Mouse (Mus musculus) kidney, postnatal 25 days (tissue): ENCODE data around the gene Fam178b.

ENCODE experiments used
- DNase-seq, 2 experiments: peaks; one replicate each; pipeline ENCODE4 v3.0.0; 2021; ENCODE audit warnings: mixed read lengths in 2 of 2

Fam178b gene

DNA sequence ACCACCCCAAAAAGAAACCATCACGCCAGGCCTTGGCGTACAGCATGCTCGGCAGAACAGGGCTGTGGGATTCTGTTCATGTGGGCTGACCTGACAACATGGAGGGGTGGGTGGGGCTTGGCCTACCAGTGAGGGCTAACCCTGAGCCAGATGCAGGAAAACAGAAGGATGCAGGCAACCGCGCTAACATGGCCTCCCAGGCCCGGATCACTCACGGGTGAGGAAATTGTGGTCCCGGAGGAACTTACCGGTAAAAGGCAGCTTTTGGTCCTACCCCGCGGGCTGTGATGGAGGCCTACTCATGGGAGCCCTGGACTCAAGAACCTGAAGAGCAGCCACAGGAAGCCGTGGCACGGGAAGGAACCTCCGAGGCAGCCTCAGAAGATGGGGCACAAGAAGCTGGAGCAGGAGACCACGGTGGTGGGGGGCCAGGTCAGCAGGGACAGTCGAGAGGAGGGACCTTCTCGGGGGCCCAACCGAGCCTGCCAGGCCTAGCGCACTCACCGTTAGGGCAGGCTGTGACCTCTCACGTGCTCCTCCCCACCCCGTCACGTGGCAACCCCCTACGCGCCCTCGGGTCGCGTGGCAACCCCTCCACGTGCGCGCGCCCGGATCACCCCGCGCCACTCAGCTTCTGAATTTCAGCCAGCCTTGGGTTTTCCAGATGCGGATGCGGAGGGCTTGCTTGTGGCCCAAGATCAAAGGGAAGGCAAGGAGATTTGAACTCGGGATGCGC is at the start of gene Fam178b:
TSS of gene Fam178b (minus strand) at position 564 of the 736 bp plus-strand sequence.
- DNase-seq, result no peak

DNA sequence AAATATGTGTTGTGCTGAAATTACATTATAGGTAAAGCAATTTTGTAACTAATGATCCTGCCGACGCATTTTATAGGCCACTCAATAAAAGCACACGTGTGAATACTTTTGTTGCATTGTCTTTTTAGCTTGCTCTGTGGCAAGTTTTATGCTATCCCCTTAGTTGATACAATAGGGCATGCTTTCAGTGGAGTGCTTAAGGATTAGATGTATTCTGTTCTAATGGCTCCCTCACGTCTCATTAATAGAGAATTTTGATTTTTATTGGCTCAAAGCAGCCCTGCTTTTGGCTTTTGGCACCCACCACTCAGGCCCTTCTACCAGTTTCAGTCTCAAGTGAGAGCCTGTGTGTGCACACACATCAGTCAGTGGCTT is 41.1 kb upstream of the Fam178b start:
- DNase-seq, result no peak

DNA sequence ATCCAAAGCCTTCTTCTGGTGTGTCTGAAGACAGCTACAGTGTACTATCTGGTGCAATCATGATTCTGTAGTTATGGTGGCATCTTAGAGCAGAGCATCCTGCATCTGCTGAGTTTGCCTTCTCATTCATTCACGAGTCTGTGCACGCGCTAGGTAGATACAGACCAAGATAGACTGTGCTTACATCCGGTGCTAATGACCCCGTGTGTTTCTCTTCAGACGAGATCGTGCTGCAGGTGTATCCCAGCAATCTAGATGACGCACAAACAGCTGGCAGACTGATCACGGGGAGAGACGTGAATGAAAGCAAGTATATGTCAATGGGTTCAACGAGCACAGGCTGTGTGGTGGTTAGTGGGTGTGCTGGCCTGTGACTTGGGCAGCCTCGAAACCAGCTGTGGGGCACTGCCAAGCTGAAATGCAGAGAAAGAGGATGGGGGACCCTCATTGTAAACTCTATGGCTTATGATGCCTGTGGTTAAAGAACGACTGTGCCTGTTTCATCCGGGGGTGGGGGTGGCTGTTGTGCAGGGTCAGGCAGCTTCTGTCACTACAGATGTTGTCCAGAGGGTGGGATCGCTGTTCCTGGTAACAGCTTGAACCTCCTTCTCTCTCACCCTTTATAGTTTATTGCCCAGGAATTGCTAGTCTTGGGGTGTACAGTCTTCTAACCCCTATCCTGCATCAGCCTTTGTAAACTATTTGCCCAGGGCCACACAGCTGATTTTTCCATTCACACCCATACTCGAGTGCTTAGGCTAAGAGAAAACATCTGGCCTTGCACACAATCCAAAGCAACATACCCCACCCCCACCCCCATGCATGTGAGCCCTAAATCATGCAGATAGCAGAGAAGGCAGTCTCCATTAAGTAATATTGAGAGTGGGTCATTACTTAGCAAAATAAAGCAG is 40.4 kb upstream of the Fam178b start:
- DNase-seq, result peak in 1 of 2 experiments; percentile 21

DNA sequence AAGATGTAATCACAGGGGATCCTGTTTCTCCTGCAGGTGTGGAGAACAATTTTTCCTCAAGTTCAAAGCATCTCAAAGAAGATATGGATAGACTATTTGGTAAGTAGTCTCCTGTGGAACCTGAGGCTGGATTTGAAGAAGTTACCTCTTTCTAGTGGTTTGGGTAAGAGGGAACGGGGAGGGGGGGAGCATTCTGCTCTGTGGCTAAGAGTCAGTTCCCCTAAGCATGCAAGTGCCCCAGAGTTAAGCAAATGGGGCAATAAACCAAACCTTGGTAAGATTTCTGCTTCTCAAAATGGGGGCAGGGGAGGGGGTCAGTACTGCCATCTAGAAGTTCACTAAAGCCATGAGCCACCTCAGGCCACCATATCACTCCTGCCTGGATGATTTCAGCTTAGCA is 35.8 kb upstream of the Fam178b start:
- DNase-seq, result no peak

DNA sequence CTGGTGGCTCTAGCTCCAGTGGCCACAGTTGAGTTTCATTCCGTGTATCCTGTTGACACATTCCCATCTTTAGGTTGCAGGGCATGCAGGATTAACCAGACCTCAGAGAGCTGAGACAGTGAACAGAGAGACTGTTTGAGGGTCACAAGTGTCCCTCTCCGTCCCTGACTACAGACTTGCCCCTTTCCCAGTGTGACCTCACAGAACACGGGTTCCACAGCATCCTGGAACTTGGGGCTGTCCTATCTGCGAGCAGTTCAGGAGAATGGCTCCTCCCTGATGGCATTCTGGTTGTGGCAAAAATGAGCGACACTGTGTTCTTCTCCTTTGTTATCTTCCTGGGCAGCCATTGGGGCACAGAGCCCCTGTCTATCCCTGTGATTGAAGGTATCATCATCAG is 31.3 kb upstream of the Fam178b start, which contains the start of gene Actr1b:
TSS of gene Actr1b (minus strand) at position 112 of the 400 bp plus-strand sequence.
- no peak for DNase-seq

DNA sequence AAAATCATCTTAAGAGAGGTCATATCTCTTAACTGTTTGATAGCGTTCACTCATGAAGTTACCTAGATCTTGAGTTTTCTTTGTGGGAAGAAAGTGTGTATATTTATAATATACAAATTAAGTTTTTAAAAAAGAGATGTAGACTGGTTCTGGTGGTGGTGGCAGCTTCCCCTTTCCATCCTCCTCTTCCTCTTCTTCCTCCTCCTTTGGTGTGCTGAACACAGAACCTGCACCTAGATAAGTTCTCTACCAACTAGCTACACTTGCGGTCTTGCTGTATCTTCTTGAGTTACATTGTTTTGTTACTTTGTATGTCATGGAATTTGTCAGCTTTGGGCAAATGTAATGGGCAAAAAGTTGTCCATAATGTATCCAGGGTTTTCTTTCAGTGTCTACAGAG is 28.1 kb upstream of the Fam178b start:
- no peak for DNase-seq

DNA sequence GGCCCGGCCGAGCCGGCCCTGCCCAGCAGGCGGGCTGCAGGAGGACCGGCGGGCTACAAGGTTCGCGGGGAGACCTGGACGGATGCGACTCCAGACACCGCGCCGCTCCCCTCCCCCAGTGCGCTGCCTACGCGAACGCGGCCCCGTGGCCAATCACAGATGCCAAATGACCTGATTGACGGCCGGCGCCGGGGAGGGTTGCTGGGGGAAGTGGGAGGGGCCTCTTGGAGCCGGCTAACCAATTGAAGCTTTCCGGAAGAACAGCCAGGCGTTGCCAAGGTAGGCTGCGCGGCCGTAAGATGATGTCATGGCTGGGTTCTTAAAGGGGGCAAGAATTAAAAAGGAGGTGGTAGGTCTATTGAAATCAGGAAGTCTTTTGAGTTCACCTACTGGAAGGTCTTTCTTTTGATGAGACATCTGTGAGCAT is 26.9 kb upstream of the Fam178b start, which contains the start of gene 4933424G06Rik:
TSS of gene 4933424G06Rik (plus strand) at position 296 of the 427 bp plus-strand sequence.
- peak; percentile 99 for DNase-seq

DNA sequence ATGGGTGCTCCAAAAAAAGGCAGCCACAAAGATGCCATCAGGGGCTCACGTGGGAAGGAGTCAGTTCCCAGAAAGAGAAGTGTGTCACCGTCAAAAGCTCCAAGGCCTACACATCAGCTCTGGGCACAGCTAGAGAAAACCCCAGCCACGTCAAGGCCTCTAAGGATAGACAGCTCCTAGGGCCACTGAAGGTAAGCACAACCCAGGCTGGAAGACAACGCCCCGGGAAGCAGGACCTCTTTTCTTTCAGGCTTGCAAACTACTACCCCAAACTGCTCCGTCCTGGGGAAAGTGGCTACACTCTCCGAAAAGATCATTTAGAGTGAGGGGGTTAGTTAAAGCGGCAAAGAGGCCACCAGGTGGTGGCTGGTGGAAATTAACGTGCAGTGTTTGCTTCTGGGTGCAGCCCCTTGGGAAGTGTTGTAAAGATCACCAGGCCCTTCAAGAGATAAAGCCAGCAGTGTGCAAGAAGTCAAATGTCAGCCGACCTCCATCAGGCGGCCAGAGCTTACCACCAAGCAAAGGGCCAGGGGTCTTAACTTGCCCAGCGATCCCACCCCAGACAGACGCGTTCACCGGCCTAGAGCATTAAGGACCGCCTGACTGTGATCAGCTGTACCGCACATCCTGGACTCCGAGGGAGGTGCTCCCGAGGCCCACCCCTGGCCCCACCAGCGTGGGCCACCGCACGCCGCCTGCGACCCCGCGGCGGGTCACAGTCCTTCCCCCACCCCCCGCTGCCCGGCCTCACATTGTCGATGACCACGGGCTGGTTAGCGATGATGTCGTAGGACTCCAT is 26.3 kb upstream of the Fam178b start:
- DNase-seq, result peak; percentile 32 to 54

DNA sequence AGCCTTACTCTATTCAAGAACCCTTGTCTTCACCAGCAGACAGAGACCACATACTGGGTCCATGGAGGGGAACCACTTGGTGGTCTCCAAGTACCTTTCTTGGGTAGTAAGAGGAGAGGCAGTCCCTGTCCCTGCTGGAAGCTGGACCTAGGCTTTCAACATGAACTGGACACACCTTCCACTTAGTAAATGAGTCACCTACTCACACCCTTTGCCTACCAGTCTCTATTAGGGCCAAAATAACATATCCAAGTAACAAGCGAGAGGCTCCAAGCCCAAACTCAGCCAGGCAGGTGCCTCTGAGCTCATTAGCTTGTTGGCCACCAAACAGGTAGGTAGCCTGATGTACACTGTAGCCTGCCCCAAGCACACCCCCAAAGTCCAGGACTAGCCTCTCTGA is 25.6 kb upstream of the Fam178b start:
- DNase-seq, result no peak

DNA sequence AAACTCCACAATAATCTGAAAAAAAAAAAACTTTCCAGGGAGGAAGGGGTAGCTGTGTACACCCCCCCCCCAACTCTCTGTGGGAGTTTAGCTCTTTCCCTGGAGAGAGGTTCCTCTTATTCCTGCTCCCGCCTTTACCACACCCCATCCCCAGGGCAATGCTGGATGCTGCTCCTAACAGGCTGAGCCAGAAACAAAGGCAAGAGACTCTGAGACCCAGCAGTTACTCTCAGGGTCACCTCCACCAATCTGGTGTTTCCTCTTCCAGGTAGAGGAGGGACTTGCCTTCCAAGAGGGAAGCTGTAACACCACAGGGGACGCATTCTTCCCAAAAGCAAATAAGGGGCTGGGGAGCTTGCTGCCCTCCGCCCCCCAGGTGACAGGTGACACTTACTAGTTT is 24.8 kb upstream of the Fam178b start:
- no peak for DNase-seq

DNA sequence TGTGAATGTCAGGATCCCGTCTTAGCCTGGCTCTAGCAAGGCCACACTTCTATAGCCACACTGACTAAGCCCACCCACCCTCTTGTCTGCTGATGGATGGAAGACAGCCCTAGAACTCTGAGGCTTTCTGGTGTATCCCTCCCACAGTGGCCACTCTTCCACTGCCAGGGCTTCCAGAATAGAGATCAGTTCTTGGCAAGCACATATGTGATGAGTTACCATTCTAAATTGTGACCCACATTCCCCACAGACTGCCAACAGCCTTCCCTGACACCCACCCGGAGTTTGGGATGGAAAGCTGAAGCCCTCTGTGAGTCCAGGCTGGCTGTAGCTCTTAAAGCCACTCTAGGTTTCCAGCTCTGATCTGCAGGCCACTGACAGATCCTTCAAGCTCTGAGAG is 24.2 kb upstream of the Fam178b start:
- DNase-seq, result no peak

DNA sequence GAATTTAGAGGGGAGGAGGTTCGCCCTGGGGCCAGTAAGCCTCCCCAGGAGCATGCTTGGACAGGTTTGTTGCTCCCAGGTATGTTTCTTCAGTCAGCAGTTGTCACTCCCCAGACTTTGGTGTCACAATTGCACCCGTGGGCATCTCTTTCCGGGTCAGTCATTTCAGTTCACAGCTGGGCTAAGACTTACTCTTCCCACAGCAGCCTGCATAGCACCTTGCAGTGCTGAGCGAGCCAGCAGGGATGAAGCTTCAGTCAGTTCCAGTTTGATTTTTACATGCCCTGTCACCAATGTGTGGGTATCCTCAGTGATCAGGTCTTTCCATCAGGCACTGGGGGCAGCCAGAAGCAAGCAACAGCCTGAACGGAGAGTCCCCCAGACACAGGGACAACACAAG is 14.0 kb upstream of the Fam178b start:
- DNase-seq, result no peak

DNA sequence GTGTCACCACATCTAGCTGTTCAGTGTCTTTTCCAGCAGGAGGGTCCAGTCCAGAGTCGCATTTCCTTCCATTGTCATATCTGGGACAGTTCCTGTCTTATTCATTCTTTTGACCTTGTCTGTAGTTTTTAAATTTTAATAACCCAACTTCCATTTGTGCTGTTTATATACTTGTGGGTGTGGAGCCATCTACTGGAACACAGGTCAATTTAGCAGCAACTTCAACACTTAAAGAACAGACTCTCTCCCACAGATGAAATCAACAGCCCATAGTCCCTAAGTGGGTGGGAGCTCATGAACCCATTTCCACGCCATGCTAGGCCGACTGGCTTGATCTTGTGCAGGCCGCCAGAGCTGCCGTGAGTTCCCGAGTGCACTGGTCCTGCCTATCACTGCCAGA is 13.4 kb upstream of the Fam178b start:
- DNase-seq, result no peak

DNA sequence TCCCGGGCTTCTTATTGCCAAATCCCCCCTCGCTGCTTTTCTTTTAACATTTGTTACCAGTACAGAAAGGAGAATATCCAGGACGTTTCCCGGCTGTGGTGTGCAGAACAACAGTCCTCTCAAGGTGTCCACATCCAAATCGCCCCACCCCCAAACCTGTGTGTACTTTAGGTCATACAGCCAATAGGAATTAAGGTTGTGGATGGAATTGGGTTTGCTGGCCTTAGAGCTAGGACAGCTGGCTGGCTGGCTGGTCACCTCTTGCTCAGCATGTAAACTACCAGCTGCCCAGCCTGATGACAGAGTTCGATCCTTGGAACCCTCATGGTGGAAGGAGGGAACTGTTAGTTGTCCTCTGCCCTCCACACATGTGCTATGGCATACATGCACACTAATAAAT is 11.9 kb upstream of the Fam178b start:
- DNase-seq, result no peak

DNA sequence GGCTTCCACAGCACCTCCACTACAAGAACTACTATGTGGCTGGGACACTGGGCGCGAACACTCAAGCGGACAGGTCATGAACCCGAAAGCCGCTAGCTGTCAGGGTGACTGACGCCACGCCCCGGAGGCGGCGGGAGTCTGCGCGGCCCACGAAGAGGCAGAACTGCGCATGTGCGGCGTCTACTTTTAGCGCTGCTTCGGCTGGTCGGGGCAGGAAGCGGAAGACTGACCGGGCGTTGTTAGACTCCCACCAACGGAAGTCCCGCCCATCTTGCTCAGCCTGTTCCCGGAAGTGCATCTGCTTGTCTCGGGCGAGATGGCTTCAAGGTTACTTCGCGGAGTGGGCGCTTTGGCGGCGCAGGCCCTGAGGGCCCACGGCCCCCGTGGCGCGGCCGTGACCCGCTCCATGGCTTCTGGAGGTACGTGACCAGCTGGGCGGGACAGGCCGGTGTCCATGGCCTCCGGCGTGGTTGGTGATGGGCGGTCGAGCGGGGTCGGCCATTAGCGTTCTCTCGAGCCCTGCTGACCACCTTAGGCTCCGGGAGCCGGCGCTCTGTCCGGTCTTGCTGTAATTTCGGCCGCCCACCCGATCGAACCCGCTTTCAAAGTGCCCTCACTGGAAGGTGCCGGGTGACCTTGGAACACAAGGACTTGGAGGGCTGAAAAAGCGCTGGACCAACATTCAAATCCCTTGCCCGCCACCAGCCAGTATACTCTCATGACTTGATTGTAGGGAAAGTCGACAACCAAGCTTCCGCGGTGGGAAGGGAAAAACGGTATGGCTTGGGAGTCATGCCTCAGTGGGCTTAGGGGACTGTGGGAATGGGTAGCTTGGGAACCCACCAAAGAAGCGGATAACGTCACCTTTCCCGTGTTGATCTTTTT is 8.5 kb upstream of the Fam178b start, which contains the start of gene Cox5b:
TSS of gene Cox5b (plus strand) at position 179 of the 885 bp plus-strand sequence.
- peak; percentile 99 for DNase-seq

DNA sequence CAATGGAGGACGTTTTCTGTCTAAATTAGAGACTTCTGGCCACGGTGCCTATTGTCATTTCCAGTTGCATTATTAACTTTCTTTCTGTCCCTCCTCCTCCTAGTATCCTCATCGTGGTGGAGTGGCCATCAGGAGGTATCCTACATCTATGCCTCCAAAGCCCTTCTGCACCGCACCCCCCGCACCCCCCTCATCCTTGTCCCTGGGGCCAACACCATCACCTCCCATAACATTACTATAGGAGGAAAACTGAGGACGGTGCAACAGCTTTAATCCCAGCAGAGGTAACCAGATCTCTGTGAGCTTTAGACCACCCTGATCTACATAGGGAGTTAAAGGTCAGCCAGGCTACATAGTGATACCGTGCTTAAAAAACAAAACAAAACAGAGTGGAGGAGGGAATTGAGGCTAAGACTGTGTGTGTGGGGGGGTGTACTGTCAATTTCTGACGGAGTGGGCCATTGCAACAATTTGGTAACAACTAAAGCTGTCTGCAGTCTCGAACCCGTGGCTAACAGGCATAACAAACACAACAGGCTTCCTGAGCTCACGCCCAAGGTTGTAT is 7.8 kb upstream of the Fam178b start:
- no peak for DNase-seq

DNA sequence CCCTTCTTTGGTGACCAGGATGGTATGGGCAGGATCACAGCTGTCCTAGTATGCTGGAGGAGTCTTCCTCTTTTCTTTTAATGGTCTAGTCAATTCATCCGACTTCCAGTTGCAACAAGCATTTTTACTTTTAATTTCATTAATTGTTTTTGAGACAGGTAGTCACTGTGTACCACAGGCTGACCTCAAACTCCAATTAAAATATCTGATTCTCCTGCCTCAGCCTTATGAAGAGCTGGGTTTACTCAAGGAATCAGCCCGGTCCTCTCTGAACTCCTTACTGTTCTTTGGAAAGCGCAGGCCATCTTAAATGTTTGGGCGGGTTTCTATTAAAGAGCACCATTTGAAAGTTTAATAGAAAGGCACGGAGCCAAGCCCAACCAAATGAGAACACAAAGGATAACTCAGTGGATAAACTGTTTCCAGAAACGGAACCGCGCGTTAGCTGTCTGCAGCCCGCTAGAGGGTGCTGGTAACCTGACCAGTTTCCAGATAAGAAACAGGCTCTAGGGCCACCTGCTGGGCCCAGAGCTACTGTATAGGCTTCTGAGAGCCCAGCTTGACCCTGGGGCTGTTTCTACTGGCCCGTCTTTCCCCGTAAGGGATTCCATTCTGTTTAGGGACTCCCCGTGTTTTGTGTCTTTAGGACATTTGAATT is 956 bp upstream of the Fam178b start:
- DNase-seq, result peak; percentile 88 to 89

DNA sequence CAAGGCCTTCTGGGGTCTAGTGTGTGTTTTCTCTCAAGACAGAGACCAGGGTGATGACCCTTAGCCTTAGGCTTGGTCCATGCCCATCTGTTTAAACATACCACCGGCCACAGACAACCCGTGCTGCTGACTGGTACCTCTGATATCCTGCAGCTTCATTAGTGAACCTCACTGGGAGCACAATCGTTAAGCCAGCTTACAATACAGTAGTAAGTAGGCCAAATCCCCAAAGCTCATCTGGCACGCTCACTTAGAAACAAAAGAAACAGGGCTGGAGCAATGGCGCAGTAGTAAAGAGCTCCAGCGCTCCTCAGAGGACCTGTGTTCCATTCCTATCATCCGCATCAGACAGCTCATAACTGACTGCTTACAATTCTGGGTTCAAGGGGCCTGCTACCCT is 2.1 kb downstream of the Fam178b start:
- no peak for DNase-seq

DNA sequence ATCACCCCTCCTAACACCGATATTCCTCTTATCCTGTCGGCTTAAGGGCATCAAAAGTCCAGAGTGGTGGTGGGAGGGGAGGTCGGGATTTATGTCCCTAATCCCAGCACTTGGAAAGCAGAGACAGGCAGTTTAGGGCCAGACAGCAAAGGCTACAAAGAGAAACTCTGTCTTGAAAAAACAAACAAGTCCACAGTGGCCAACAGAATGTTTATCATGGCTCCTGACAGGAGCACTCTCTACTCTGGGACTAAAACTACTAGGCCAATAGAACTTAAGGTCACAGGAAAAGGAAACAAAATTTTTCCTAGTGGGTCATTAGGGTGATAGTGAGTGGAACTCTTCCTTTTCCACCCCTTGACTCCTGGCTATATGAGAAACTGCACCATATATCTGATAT is 8.0 kb downstream of the Fam178b start:
- DNase-seq, result no peak

DNA sequence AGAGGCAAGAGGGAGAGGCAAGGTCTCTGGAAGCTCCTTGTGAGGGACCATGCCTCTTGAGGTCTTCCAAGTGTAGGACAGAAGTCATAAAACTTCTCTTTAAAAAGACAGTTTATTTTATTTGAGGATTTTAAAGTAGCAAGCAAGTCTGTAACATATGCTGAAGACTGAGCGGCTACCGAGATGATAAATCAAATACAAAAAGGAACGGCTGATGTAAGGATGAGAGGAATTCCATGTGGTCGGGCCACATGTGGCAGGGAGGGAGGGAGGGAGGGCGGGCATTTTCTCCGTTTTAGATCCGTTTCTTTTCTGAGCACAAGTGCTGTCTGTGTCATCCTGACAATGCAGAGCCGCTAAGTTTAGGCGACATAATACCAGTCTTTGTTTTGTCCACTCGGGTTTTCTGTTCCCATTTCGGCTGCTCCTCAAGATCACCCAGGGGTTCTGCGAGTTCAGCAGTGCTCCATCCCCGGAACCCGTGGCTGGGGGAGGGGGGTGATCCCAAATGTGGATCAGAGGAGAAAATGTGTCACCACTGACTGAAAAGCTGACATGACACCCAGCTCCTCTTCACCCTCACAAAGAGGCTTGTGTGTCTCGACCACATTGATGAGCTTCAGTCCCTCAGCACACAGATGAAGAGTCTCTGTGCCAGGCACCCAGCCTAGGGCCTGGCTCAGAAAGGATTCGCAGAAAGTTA is 10.2 kb downstream of the Fam178b start:
- DNase-seq, result no peak
